Mouse (Mus musculus) 416B (cell line): ENCODE data around the gene Ip6k3.

ENCODE experiments used
- DNase-seq: peaks from one replicate; pipeline ENCODE4 v3.0.0; 2011; ENCODE audit warnings: low read depth

The Ip6k3 gene

GRCm38 (mm10) chr17:27182401-27182800, 14.8 kb upstream of the Ip6k3 start:
- DNase-seq: no peak

DNA sequence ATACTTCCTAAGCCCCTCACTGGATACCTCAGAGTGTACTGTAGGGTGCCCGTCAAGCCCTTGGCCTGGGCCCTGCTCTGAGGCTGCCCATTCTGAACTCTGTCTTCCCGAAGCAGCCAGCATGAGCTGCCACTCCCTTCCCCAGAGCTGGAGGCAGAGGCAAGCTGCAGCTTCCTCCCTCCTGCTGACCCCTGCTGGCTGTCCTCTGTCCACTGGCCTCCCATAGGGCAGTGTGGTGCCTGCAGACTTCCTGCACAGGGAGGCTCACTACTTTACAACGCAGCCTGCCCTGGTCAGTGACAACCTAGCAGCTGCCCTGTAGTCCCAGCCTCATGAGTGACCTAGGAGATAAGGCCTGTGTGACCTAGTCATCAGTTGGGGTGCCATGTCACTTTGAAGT, 14.1 kb upstream of the Ip6k3 start:
- DNase-seq: peak; percentile 19

GRCm38 (mm10) chr17:27179681-27180280, 12.2 kb upstream of the Ip6k3 start:
- no peak for DNase-seq

GRCm38 (mm10) chr17:27178427-27179177, 11.0 kb upstream of the Ip6k3 start:
- no peak for DNase-seq

DNA sequence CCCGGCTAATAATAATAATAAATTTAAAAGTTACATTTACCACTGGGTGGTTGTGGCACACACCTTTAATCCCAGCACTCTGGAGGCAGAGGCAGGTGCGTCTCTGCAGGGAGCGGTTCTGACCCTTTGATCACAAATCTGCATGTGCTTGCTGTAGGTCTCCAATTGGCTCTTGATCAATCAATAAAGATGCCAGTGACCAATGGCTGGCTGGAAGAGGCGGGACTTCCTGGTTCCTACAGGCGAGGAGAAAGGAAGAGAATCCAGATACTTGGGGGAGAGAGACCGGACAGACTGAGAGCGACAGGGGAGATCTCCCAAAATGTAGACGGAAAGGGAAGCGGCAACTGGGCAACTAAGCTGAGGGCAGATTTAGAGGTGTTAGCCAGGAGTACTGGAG, 10.4 kb upstream of the Ip6k3 start:
- DNase-seq: peak; percentile 66

- DNase-seq: no peak
These were observed 9.2 kb upstream of the Ip6k3 start for GRCm38 (mm10) chr17:27176754-27177153.

DNA sequence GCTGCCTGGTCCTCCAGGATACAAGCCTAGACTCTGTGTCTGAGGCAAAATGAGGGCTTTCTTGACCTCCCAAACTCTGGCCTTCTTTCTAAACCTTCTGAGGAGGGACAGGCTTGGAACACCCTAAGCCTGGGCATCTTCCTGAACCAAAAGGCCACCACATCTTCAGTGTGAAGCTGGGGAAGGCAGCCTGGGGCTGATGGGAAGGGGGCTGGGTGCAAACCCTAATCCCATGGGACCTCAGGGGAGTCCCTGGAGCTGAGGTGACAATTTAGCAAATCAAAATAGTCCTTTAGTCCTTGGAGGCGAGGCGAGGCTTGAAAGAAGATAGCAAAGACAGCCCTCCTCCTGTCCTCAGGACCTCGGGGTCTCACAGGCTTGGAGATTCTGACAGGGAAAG, 8.7 kb upstream of the Ip6k3 start:
- no peak for DNase-seq

DNA sequence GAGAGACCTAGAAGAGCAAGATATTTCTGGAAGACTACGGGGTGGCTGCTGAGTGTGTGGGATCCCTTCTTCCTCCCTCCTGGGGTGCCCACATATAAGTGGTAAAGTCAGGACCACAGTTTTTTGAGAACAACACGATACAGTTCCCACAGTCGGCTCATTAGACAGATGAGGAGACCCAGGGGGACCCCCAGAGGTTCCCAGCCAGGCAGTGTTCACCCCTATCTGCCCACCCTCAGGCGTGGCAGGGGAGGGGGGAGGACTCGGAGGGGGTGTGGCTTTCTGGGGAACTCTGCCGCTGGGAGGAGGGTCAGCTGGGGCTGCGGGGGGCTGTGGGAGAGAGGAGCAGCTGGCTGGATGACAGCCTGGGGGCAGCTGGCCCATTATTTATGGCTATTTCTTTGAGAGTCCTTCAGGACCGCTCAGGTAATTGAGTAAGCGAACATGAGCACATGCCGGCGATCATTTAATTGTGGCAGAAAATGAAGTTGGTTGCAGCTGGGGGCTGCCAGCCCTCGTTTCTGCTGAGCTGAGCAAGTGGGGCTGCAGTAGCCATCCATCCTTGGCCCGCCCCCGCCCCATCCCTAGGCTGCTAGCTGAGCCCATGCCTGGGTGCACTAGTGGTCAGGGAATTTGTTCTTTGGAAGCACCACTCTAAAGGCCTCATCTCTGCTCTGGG, 7.7 kb upstream of the Ip6k3 start:
- no peak for DNase-seq

GRCm38 (mm10) chr17:27173715-27174114, 6.1 kb upstream of the Ip6k3 start:
- DNase-seq: peak; percentile 35

- DNase-seq: no peak
These were observed 4.9 kb upstream of the Ip6k3 start for GRCm38 (mm10) chr17:27172459-27172858.

- no peak for DNase-seq
These were observed 3.5 kb upstream of the Ip6k3 start for GRCm38 (mm10) chr17:27171121-27171520.

DNA sequence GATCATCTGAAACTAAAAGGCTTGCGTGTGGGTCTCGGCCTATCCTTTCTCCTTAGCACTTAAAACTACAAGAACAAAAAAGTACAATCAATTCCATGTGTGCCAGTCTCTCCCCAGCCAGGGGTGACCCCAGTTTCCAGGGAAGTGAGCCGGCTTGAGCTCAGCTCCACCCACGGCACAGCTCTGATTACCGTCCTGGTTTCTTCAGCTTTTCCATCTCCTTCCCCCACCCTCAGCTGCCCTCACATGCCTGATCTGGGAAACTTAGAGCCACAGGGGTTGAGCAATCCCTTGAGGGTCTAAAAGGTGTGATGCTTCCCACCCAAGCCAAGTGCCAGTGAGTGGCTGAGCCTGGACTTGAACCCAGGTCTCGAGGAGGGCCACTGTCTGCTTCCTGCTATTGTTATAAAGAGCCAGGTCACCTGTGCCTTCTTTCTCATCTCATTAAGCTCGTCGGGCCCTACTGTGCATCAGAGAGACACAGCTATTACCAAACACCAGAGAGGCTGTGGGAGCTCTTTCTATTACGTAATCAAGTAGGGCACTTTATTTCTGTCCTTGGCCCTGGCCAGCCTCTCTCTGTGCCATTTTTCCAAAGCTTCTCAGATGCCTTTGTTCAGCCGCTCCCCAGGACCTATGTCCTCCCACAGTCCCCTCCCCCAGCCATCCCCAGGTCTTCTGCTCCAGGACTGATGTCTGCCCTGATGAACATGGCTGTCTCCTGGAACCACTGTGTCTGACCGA, 2.5 kb upstream of the Ip6k3 start:
- no peak for DNase-seq

DNA sequence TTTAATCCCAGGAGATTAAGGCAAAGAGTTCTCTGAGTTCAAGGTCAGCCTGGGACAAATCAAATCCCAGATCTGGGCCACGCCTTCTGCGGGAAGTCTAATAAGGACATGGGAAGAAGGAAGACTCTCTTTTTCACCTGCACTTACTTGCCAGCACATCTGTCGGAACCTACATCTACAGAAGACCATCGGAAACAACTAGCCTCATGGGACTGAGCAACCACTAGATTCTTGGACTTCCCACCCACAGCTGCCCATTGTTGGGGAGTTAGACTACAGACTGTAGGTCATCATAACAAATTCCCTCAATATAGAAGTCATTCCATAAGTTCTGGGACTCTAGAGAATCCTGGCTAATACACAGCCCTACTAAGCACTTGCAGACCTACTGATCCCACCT, 974 bp upstream of the Ip6k3 start:
- no peak for DNase-seq

DNA sequence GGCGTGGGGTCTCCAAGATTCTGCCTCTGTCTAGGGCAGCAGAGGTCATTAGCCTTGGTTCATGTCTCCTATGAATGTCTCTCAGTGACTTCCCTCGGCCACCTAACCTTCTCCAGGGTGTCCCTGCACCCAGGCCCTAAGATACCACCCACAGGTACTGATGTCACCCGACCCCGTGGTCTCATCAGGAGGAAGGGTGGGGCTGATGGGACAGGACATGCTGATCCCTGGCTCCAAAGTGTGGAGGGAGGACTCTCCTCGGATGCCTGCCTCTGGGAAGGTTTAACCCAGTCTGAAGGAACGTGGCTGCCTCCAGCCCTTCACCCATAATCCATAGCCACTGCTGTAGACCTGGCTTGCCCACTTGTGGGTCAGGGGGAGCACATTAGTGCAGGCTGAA, 694 bp downstream of the Ip6k3 start:
- DNase-seq: no peak

- DNase-seq: peak; percentile 28
These were observed 2.4 kb downstream of the Ip6k3 start for GRCm38 (mm10) chr17:27165054-27165773.

- DNase-seq: no peak
These were observed 6.7 kb downstream of the Ip6k3 start for GRCm38 (mm10) chr17:27160905-27161304.

DNA sequence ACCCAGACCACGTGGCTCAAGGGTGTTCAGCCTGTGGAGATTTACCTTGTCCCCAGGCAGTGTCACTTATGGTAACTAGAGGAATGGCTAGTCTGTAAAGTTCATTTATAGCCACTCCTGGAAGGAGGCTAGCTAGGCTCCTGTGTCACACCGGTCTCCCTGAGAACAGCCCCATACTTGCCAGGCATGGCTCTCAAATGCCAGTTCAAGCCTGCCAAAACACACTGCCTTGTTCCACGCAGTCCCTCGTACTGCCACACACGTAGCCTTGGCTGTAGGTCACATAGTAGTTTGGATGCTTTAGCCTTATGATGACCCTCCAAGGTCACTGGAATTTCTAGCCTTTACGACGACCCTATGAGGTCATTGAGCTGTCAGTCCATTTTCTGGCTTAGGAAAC, 8.4 kb downstream of the Ip6k3 start:
- DNase-seq: no peak

DNA sequence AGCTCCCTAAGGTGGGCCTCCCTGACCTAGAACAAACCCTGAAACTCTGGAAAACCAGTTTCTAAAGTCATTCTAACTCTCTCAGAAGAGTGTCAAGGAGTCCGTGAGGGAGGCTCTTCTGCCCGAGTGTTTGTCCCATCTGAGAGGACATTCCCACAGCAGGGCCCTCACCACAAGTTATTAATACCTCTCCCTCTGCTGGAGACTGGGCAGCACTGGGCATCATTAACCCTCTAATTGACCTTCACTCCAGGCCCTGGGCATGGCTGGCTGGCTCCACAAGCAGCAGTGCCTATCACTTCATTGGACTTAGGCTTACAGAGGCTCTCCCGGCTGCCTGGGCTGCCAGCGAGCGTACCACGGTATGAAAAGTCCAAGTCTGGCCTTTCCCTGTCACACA, 9.2 kb downstream of the Ip6k3 start:
- DNase-seq: no peak

GRCm38 (mm10) chr17:27155752-27156151, 11.8 kb downstream of the Ip6k3 start:
- DNase-seq: no peak

DNA sequence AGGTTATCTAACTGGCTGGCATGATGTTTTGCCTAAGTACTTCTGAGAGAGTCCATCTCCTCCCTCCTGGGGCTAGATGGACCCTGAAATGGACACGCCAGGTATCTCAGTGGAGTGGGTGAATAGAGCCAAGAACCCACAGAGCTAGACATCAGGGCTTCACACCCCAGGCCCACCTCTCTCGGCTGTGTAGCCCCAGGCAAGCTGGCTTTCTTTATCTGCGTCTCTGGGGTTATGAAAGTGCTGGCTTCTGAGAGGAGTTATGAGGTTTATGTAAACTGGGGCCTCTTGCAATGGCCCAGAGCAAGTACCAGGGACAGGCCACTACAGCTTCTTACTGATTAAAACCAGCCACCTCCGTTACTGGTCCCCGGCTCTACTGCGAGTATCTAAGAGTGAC, 12.7 kb downstream of the Ip6k3 start:
- DNase-seq: no peak

DNA sequence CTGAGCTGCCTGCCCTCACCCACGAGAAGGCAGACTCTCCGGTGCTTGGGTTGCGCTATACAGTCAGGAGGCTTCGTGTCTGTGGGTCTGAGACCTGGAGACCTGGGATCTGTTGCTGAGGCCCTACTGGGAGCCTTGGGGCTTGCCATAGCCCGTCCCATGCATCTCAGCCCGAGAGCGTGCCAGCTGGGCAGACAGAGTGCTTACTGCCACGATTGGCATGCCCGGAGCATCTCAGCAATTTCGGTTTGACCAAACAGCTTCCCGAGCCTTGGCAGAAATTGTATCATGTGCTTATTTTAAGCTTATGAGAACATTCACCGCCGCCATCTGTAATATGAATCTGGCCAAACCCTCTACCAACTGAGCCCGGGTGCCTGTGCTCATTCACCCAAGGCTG, 13.3 kb downstream of the Ip6k3 start:
- no peak for DNase-seq

DNA sequence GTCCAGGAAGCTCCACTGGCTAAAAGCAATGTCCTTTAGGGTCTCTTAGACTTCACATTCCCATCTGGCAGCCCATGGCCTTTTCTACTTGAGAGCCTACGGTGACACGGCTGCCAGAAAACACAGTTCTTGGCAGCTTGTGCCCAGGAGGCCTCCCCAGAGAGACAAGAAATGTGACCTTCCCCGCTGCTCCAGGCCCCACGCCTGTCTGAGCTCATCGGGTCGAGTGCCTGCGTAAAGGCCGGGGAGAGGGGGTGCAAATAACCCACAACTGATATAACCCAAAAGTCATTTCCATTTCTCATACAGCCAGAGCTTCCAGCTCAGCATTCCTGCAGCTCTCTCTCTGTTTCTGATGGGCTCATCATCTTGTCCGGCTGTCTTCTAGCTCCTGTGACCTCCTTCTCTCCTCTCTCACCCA, 13.8 kb downstream of the Ip6k3 start:
- no peak for DNase-seq
